Mouse (Mus musculus) monocyte, adult 59 days (primary cell): ENCODE data around the gene Cd300ld5. TPM values are rescaled to one million over a fixed set of nuclear protein-coding genes. Genes with fewer than 3 reads are reported as not detected.

Experiments used
- total RNA-seq, 2 experiments: library from RNA; stranded (reverse); gene quantifications; one replicate each; pipeline ENCODE4 v1.2.4; 2023

The Cd300ld5 gene
- 100 to 1,000 TPM; 259 to 275 TPM for total RNA-seq

GRCm38 (mm10) chr11:115037669-115038068, at the start of gene Cd300ld5:
Gene Cd300ld5, minus strand, starts transcription at chr11:115037769.

GRCm38 (mm10) chr11:115062077-115062476, 24.5 kb upstream of the Cd300ld5 start, which contains the start of gene Cd300e:
Gene Cd300e, minus strand, starts transcription at chr11:115062177.

GRCm38 (mm10) chr11:115048259-115048658, 10.7 kb upstream of the Cd300ld5 start, which contains the start of gene Cd300ld3:
Gene Cd300ld3, minus strand, starts transcription at chr11:115048409.

GRCm38 (mm10) chr11:115026912-115027311, 10.7 kb downstream of the Cd300ld5 start, which contains the start of gene Cd300ld4:
Gene Cd300ld4, minus strand, starts transcription at chr11:115027012.

GRCm38 (mm10) chr11:115016093-115016492, 21.5 kb downstream of the Cd300ld5 start, which contains the start of gene Cd300ld2:
Gene Cd300ld2, minus strand, starts transcription at chr11:115016193.

GRCm38 (mm10) chr11:115001474-115002040, 36.0 kb downstream of the Cd300ld5 start, which contains the start of gene Cd300c2:
Gene Cd300c2, minus strand, starts transcription at chr11:115001880.

GRCm38 (mm10) chr11:114989793-114990192, 47.8 kb downstream of the Cd300ld5 start, which contains the start of gene Cd300ld:
Gene Cd300ld, minus strand, starts transcription at chr11:114989922.

Other genes starting within 250 kb of the Cd300ld5 start
- gene Btbd17, start 241.8 kb downstream of the Cd300ld5 start, total RNA-seq, result not detected
- gene Gpr142, start 238.8 kb downstream of the Cd300ld5 start, total RNA-seq, result not detected
- 10 to 100 TPM; 22.6 to 32.7 TPM for gene Gprc5c, start 186.6 kb downstream of the Cd300ld5 start, total RNA-seq
- gene Cd300a, start 147.7 kb downstream of the Cd300ld5 start, total RNA-seq, result 100 to 1,000 TPM; 240 to 258 TPM
- gene Cd300lb, start 103.4 kb downstream of the Cd300ld5 start, total RNA-seq, result 100 to 1,000 TPM in 1 of 2 experiments, 10 to 100 TPM in 1; 96.4 to 113 TPM
- 1 to 10 TPM; 2.6 to 3.0 TPM for gene Cd300c, start 68.6 kb downstream of the Cd300ld5 start, total RNA-seq
- 10 to 100 TPM; 70.1 to 76.9 TPM for gene Cd300ld, start 47.8 kb downstream of the Cd300ld5 start, total RNA-seq
- 100 to 1,000 TPM; 272 to 297 TPM for gene Cd300c2, start 35.9 kb downstream of the Cd300ld5 start, total RNA-seq
- gene Cd300ld2, start 21.6 kb downstream of the Cd300ld5 start, total RNA-seq, result under 1 TPM in 1 of 2 experiments, not detected in 1; 0.91 TPM
- 1 to 10 TPM; 1.1 to 1.7 TPM for gene Cd300ld4, start 10.8 kb downstream of the Cd300ld5 start, total RNA-seq
- 100 to 1,000 TPM; 153 to 264 TPM for gene Cd300ld3, start 10.6 kb upstream of the Cd300ld5 start, total RNA-seq
- 100 to 1,000 TPM; 126 to 137 TPM for gene Cd300e, start 24.4 kb upstream of the Cd300ld5 start, total RNA-seq
- 1 to 10 TPM; 1.5 to 1.6 TPM for gene Rab37, start 53.7 kb upstream of the Cd300ld5 start, total RNA-seq
- gene Cd300lf, start 96.2 kb upstream of the Cd300ld5 start, total RNA-seq, result 10 to 100 TPM; 28.8 to 29.9 TPM
- gene Slc9a3r1, start 125.6 kb upstream of the Cd300ld5 start, total RNA-seq, result 10 to 100 TPM; 82.4 to 86.6 TPM
- 10 to 100 TPM; 59.0 to 72.0 TPM for gene Tmem104, start 149.7 kb upstream of the Cd300ld5 start, total RNA-seq
- 10 to 100 TPM; 16.3 to 18.5 TPM for gene Nat9, start 150.1 kb upstream of the Cd300ld5 start, total RNA-seq
- not detected for gene Grin2c, start 229.5 kb upstream of the Cd300ld5 start, total RNA-seq
- gene Fdxr, start 239.3 kb upstream of the Cd300ld5 start, total RNA-seq, result 10 to 100 TPM; 10.6 to 12.1 TPM